Mouse (Mus musculus) adrenal gland (tissue): ENCODE results near the gene Atp2b2.

ENCODE experiments used
- intact Hi-C: fragments of 180-260 bp; cut with DNase I; formaldehyde crosslinking; loops from one replicate; pipeline ENCODE4 v1.15.1; 2025

Atp2b2 gene

GRCm38 (mm10) chr6:113801233-113801632 lies 241.2 kb downstream of the Atp2b2 start:
- intact Hi-C loops = no loop called here

GRCm38 (mm10) chr6:113799915-113800314 lies 242.5 kb downstream of the Atp2b2 start:
- intact Hi-C loops = no loop called here

DNA sequence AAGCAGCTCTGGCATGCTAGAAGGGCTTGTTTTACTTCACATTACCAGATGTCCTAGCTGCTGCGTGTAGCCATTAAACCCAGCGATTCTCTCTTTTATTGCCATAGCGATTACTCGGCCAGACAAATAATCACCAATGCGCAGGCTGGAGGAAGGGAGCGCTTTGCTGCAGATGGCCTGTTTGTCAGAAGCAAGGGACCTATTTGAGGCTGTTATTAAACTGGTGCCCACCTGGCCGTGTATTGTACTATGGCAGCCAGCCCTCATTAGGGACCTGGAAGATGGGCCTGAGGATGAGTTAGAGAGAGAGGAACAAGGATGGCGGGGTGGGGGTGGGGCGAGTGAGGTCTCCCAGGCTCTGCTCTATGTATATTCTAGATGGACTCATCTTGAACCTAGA lies 243.1 kb downstream of the Atp2b2 start:
- intact Hi-C loops = no loop called here

GRCm38 (mm10) chr6:113798921-113799320 lies 243.5 kb downstream of the Atp2b2 start:
- intact Hi-C loops = no loop called here

GRCm38 (mm10) chr6:113795241-113795702 lies 247.1 kb downstream of the Atp2b2 start:
- intact Hi-C loops = no loop called here

DNA sequence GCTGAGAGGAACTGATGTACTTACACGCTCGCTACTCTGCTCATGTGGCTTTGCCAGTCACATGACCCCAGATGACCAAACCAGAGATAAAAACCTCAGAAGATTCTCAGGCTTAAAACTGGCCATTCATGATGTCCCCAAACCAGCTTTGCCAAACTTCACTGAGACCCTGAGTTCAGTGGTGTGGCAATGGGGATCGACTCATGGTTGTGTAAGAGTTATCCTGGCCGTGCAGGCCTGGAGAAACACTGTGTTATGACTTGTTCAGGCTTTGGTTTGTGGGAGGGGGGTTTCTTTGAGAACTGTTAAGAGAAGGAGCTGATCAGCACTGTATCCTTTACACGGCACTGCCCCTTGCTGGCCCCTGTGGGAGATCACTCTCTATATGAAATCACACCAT lies 250.0 kb downstream of the Atp2b2 start:
- intact Hi-C loops = no loop called here

GRCm38 (mm10) chr6:113791012-113791411 lies 251.4 kb downstream of the Atp2b2 start:
- intact Hi-C loops = no loop called here

GRCm38 (mm10) chr6:113787459-113787968 lies 254.9 kb downstream of the Atp2b2 start:
- intact Hi-C loops = no loop called here

DNA sequence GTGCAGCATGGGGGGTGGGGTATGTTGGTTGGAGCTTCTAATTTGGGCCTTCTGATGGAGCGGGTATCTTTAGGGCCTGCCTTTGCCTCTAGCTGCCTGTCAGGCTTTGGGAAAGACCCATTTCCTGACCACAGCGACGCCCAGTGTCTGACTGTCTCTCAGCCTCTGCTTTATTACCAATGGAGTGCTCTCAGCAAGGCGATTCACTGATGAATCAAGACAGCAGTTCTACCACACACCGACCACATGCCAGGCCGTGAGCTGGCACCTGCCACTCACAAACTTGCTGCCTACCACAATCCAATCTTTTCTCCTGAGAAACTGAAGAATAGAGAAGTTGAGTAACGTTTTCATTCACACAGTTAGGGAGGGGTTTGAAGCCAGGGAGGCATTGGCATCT lies 256.8 kb downstream of the Atp2b2 start:
- intact Hi-C loops = no loop called here

DNA sequence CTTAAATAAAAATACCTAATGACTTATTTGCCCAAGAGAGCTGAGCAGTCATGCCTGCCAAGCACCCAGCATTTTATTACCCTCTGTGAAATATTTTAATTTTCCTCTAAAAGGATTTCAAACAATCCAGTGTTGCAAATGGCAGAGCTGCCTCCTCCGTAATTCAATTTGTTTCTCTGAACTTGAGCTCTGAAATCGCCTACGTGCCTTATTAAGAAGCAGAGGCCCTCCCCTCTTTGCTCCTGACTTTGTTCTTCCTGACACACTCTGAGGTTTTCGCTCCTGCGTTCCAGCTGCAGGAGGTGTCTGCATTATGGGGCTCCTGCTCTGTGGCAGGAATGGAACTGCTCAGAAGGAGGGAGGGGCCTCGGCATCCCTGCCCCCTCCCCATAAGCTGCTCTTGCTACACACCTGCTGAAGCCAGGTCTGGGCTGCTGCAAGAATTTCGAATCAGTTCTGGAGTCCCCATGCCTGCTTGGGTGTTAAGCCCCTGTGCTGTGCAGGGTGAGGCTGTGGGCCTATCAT lies 264.1 kb downstream of the Atp2b2 start:
- intact Hi-C loops = no loop called here

DNA sequence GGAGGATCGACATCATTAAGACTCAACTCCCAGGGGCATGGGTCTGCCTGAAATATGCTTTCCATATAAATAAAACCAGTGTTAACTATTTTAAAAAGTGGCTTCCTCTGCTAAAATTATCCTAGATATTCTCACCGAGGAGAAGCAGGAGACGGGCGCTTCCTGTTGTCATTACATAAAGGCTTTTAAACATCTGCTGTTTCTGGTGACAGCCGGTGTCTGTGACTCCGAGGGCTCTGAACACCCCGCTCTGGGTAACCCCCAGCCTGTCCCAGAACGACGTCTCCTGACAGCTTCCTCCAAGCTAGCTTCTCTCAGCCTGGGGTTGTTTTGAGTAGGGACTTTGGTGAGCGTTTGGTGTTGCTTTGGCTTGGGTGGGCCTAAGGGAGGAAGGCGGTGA lies 273.6 kb downstream of the Atp2b2 start:
- intact Hi-C loops = loop anchor here (10.0 kb wide), 1 partner anchor 486 kb away; no protein-coding TSS in a partner anchor

DNA sequence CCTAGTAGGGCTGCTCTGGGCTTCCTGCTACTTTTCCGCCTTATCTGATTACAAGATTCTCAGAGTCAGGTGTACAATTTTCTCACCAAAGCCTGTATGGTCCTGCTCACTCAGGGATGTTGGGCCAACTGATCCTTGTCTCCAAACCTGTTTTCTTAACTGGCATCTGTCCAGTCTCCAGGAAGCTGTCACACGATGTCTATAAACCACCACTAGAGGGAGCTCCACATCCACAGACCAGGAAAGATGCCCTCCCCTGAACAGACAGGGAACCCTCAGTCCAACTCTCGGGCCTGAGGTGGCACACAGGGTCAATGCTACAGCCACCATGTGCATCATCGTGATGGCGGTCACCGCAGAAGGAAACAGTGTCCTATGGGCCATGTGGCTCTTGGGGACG lies 280.8 kb downstream of the Atp2b2 start:
- intact Hi-C loops = loop anchor here (2.0 to 10.0 kb wide), 2 partner anchors 309 to 493 kb away; no protein-coding TSS in a partner anchor

GRCm38 (mm10) chr6:113749119-113749685 lies 293.2 kb downstream of the Atp2b2 start:
- intact Hi-C loops = no loop called here

DNA sequence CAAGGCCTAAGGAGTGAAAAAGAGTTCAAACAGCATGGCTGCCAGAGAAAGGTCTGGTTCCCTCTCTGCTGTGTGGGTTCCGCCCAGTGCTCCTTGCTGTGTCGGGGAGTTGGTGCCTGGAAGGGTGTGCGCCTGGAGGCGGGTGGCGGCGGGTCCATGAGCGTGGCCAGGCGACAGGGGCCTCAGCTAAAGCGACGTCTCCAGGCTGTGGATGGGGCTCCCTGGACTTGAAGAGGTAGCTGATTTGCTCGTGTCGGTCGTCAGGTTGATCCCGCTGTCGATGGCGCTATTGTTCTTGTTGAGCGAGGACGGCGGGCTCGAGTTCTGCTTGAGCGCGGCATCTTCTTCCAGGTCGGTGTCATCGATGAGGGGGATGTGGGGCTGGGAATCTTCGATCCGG lies 294.1 kb downstream of the Atp2b2 start:
- intact Hi-C loops = no loop called here

- intact Hi-C loops = no loop called here
Measured at GRCm38 (mm10) chr6:113747284-113747683, 295.1 kb downstream of the Atp2b2 start.

- intact Hi-C loops = no loop called here
Measured at GRCm38 (mm10) chr6:113745117-113745516, 297.3 kb downstream of the Atp2b2 start.

DNA sequence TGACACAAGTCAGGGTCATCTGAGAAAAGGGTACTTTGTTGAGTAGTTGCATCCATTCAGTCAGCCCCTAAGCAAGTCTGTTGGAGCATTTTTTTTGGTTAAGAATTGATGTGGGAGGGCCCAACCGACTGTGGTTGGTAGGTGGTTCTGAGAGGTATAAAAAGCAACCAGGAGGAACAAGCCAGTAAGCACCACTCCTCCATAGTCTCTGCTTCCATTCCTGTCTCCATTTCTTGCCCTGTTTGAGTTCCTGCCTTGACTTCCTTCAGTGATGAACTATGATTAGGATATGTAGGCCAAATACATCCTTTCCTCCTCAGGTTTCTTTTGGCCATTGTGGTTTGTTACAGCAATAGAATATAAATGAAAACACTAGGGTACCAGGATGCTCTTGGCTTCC lies 299.3 kb downstream of the Atp2b2 start:
- intact Hi-C loops = no loop called here

DNA sequence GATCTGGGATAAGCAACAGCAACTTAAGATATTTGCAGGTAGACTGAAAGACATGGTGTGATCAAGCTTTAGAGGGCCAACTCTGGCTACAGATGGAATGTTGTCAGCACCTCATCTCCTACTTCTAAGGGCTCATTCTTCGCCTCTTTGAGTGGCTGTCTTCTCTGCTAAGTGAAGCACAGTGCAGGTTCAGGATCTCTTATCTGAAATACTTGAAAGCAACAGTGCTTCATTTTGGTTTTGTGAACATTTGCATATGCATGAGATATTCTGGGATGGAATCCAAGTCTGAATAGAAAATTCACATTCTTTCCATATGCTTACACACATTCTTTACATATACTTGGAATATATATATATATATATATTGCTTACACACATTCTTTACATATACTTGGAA lies 300.1 kb downstream of the Atp2b2 start:
- intact Hi-C loops = no loop called here

DNA sequence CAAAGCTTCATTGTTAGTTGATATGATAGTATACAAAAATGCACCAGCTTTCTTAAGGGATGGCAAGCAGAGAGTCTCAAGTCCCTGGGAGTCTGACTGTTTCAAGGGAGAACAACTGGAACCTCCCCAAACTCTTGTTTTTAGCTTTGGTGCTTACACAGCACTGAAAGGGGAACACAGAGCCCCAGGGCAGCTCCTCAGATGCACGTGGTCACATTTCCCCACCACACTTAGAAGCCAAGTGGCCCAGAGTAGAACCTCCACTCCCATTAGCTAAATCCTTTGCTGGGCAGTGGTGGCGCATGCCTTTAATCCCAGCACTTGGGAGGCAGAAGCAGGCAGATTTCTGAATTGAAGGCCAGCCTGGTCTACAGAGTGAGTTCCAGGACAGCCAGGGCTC lies 301.0 kb downstream of the Atp2b2 start:
- intact Hi-C loops = no loop called here

DNA sequence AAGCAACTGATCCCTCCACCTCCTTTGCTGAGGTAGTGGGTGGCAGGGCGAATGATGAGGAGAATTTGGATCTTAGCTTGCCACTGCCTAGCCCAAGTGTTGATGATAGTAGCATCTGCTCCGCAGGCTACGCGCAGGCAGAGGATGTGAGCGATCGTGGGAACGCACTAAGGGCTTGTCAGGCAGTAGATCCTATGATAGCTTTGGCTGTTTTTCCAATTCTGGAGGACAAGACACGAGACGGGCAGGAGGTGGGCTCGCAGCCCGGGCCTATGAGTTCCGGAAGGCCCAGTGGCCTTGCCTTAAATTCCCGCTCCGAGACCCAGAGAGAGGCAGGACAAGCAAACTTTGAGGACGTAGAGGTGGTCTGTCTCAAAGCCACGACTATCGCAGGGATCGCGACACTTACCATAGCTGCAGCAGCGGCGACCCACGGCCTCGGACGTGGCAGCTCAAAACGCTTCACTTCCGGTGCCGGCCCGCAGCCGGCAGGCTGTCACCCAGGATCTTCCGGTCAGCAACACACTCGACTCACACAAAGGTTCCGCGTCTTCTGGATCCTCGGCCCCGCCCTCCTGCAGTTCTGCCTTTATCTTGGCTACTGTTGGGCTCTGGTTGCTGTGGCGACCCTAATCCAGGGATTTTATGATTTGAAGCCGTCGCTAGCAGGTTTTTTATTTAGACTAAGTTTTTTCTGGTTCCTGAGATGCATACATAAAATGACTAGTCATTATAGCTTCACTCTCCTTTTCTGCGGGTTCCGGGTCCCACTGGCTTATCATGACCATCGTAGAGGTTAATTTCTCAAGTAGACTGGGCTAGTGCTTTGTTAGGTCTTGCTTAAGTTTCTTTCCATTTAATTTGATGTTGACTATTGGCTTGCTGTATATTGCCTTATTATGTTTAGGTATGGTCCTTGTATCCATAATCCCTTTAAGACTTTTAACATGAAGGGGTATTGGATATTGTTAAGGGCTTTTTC lies 301.9 kb downstream of the Atp2b2 start, which contains the start of gene Sec13:
Sec13 (minus strand) TSS at position 508 of the 982 bp plus-strand sequence.
- intact Hi-C loops = no loop called here

DNA sequence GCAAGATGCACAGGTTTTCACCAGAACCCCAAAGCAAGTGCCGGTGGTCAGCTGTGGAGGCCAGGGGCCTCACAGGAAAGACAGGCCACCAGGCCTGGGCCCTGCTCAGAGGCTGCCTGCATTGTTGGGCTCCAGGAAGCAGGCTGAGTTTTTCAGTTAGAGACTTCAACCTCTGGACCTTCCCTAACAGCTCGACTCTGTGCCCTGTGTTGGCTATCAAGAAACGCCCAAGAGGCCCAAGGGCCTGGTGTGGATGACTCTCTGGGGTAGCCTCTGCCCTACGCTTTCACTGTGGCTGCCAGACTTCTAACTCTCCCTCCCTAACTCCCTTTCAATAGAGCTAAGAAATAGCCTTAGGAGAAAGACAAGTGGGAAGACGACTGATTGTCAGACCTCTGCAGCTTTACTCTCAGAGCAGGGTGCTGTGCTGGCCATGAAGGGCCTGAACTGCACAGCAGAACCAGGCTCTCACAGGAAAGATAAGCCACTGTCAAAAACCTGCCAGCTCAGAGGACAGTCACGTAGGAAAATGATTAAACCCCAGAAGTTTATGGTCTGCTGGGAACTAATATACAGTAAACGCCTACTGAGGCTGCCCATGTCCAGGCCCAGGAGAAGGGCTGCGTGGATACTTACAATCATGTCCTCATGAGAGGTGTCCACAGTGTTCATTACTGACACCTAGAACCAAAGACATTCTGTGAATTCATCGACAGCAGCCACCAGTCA lies 304.9 kb downstream of the Atp2b2 start:
- intact Hi-C loops = no loop called here
